Mouse (Mus musculus): ENCODE results near the gene Clip1. TPM values are rescaled to one million over a fixed set of nuclear protein-coding genes. Genes with fewer than 3 reads are reported as not detected.

Gene Clip1
- total and polyA plus RNA-seq, 2 experiments from 2014 or later: 73.1 to 102 TPM

GRCm38 (mm10) chr5:123607211-123607669 is 77.2 kb downstream of the Clip1 start:
- H3K4me1 ChIP-seq (ENCODE audit: insufficient read depth): no peaks in the 10 kb centered on the region
- H3K4me2 ChIP-seq (ENCODE audit: low read depth): no peak overlapping the region
- H3K4me3 ChIP-seq (ENCODE audit: low read depth, low read length): no peak overlapping the region
- 67% methylated on average over 3 of the region's 3 CpGs for WGBS
- no peak for DNase-seq
- H3K9me3 ChIP-seq (ENCODE audit: low read length): no peaks in the 10 kb centered on the region
- H3K9ac ChIP-seq: no peak overlapping the region
- H3K27me3 ChIP-seq (ENCODE audit: insufficient read depth, low read length): no peaks in the 10 kb centered on the region
- peaks cover 67% of the 10 kb centered on the region for H3K36me3 ChIP-seq (ENCODE audit: insufficient read depth)
- no peak overlapping the region for H3K27ac ChIP-seq (ENCODE audit: low read depth, low read length)
- peak; percentile 38; the same call in 1 of the 2 replicates for ATAC-seq
- no peak for TF ChIP-seq CTCF (IDR thresholded peaks at IDR 0.05; ENCODE audit: low read depth)

- Histone ChIP-seq H3K9me3 (ENCODE audit: low read length) (no peaks in the 10 kb centered on the region), H3K27me3 (ENCODE audit: insufficient read depth, low read length) (no peaks in the 10 kb centered on the region), H3K4me1 (ENCODE audit: insufficient read depth) (no peaks in the 10 kb centered on the region), H3K4me2 (ENCODE audit: low read depth) (no peak overlapping the region), H3K27ac (ENCODE audit: low read depth, low read length) (peak overlapping the region; percentile 46; the same call in 1 of the 2 replicates), H3K36me3 (ENCODE audit: insufficient read depth) (peaks cover 70% of the 10 kb centered on the region), H3K9ac (no peak overlapping the region), H3K4me3 (ENCODE audit: low read depth, low read length) (no peak overlapping the region)
- TF ChIP-seq CTCF (IDR thresholded peaks at IDR 0.05; ENCODE audit: low read depth): no peak
- WGBS: 45% methylated on average over 11 of the region's 11 CpGs
- peak; percentile 84 for ATAC-seq
- DNase-seq: peak; percentile 49
These were observed 80.9 kb downstream of the Clip1 start for GRCm38 (mm10) chr5:123603496-123603895.

DNA sequence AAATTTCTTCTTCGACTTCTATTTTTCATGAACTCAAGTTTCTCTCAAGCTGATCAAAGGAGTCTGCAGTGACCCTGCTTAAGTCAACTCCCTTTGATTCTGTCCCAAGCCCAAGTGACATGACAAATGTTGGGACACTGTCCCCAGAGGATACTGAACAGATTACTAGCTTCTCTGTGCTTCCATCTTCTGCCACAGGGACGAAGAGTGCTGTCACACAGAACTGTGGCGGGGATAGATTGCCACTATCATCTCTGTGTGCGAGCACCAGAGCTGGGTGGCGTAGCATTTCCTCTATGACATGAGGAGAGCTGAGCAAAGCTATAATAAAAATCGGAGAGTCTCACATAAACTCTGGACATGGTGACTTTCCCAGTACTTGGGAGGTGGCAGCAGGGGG is 82.2 kb downstream of the Clip1 start:
- DNase-seq (no peak), ATAC-seq (no peak)
- Histone ChIP-seq H3K9me3 (ENCODE audit: low read length) (no peaks in the 10 kb centered on the region), H3K36me3 (ENCODE audit: insufficient read depth) (peaks cover 60% of the 10 kb centered on the region), H3K4me1 (ENCODE audit: insufficient read depth) (no peaks in the 10 kb centered on the region), H3K27me3 (ENCODE audit: insufficient read depth, low read length) (no peaks in the 10 kb centered on the region), H3K27ac (ENCODE audit: low read depth, low read length) (no peak overlapping the region), H3K4me2 (ENCODE audit: low read depth) (no peak overlapping the region), H3K9ac (no peak overlapping the region), H3K4me3 (ENCODE audit: low read depth, low read length) (no peak overlapping the region)
- whole genome bisulfite sequencing: 87% methylated on average over 6 of the region's 6 CpGs
- TF ChIP-seq CTCF (IDR thresholded peaks at IDR 0.05; ENCODE audit: low read depth): no peak

- H3K27ac ChIP-seq (ENCODE audit: low read depth, low read length): no peak overlapping the region
- no peak overlapping the region for H3K4me2 ChIP-seq (ENCODE audit: low read depth)
- H3K27me3 ChIP-seq (ENCODE audit: insufficient read depth, low read length): no peaks in the 10 kb centered on the region
- 61% methylated on average over 6 of the region's 6 CpGs for WGBS
- no peak overlapping the region for H3K4me3 ChIP-seq (ENCODE audit: low read depth, low read length)
- H3K36me3 ChIP-seq (ENCODE audit: insufficient read depth): peaks cover 60% of the 10 kb centered on the region
- no peaks in the 10 kb centered on the region for H3K9me3 ChIP-seq (ENCODE audit: low read length)
- DNase-seq (no peak), ATAC-seq (no peak)
- no peaks in the 10 kb centered on the region for H3K4me1 ChIP-seq (ENCODE audit: insufficient read depth)
- TF ChIP-seq CTCF (IDR thresholded peaks at IDR 0.05; ENCODE audit: low read depth): no peak
- H3K9ac ChIP-seq: no peak overlapping the region
These were observed 85.1 kb downstream of the Clip1 start for GRCm38 (mm10) chr5:123599319-123599718.

DNA sequence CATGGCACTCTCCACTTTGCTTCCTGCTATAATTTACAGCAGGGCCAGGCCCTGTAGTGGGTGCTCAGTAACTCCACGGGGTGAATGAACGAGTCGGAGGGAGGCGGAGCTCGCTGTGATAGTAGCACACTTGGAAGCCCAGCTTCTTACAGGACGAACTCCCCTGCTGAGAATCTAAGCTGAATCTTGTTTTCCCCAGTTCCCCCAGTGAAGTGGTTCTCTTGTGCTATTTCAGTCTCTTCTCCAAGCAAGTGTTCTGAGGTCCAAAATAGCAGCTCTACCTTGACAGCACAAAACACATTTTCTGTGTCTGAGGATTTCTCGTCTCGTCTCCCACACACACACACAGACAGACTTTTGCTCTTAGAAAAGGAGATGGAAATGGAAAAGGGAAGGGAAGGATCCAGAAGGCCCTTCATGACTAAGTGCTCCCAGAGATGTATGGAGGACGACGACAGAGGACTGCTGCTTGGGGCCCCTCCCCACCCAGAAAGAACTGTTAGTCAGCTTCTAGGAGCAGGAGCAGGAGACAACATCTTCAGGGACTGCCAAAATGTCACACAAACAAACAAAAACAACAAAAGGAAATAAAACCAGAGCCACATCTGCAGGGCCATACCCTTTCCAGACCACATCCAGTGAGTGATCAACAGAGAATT is 90.7 kb downstream of the Clip1 start:
- Histone ChIP-seq H3K36me3 (ENCODE audit: insufficient read depth) (peaks cover 60% of the 10 kb centered on the region), H3K27me3 (ENCODE audit: insufficient read depth, low read length) (no peaks in the 10 kb centered on the region), H3K4me2 (ENCODE audit: low read depth) (no peak overlapping the region), H3K27ac (ENCODE audit: low read depth, low read length) (no peak overlapping the region), H3K4me3 (ENCODE audit: low read depth, low read length) (no peak overlapping the region), H3K9ac (no peak overlapping the region), H3K9me3 (ENCODE audit: low read length) (no peaks in the 10 kb centered on the region), H3K4me1 (ENCODE audit: insufficient read depth) (no peaks in the 10 kb centered on the region)
- DNase-seq (no peak), ATAC-seq (no peak)
- no peak for TF ChIP-seq CTCF (IDR thresholded peaks at IDR 0.05; ENCODE audit: low read depth)
- 76% methylated on average over 10 of the region's 10 CpGs for WGBS

- TF ChIP-seq CTCF (IDR thresholded peaks at IDR 0.05; ENCODE audit: low read depth): no peak
- no peak for DNase-seq
- 88% methylated on average over 6 of the region's 6 CpGs for WGBS
- Histone ChIP-seq H3K4me1 (ENCODE audit: insufficient read depth) (no peaks in the 10 kb centered on the region), H3K9ac (no peak overlapping the region), H3K4me2 (ENCODE audit: low read depth) (no peak overlapping the region), H3K4me3 (ENCODE audit: low read depth, low read length) (no peak overlapping the region), H3K27ac (ENCODE audit: low read depth, low read length) (no peak overlapping the region), H3K36me3 (ENCODE audit: insufficient read depth) (peaks cover 55% of the 10 kb centered on the region), H3K27me3 (ENCODE audit: insufficient read depth, low read length) (no peaks in the 10 kb centered on the region), H3K9me3 (ENCODE audit: low read length) (no peaks in the 10 kb centered on the region)
- no peak for ATAC-seq
These were observed 104.4 kb downstream of the Clip1 start for GRCm38 (mm10) chr5:123580043-123580442.

DNA sequence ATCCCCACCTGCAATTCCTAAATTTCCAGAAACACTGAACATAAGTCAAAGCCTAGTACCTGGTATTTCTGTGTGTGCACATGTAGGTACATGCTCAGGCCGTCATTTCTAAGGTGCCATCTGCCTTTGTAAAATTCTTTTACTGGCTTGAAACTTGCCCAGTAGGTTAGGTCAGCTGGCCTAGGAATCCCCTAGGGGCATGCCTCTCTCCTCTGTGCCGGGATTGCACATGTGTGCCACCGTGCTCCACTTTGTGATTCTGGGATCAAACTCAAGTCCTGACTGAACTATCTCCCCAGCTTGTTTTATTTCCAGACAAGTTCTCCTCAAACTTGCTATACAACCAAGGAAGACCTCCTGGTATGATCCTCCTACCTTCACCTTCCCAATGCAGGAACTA is 107.7 kb downstream of the Clip1 start:
- H3K4me3 ChIP-seq (ENCODE audit: low read depth, low read length): no peak overlapping the region
- 92% methylated on average over 3 of the region's 3 CpGs for WGBS
- TF ChIP-seq CTCF (IDR thresholded peaks at IDR 0.05; ENCODE audit: low read depth): no peak
- H3K9me3 ChIP-seq (ENCODE audit: low read length): no peaks in the 10 kb centered on the region
- H3K27ac ChIP-seq (ENCODE audit: low read depth, low read length): no peak overlapping the region
- no peak for ATAC-seq
- peaks cover 38% of the 10 kb centered on the region for H3K36me3 ChIP-seq (ENCODE audit: insufficient read depth)
- H3K4me1 ChIP-seq (ENCODE audit: insufficient read depth): no peaks in the 10 kb centered on the region
- H3K9ac ChIP-seq: no peak overlapping the region
- DNase-seq: no peak
- no peak overlapping the region for H3K4me2 ChIP-seq (ENCODE audit: low read depth)
- H3K27me3 ChIP-seq (ENCODE audit: insufficient read depth, low read length): no peaks in the 10 kb centered on the region

Data from forebrain, postnatal 0 days (tissue).